Comparison of ENCODE assay signal across 19 mouse cellular contexts in genomic region chr6:107755158-107755557, GRCm38 (mm10).
"Had no signal": no experiment of that assay in that cellular context is flagged by ENCODE, and none has a peak within 500 bp of the region (broad histone marks: within the 10 kb centered on the region; RNA-seq: fewer than 3 reads in every experiment).

No protein-coding gene starts in this region.

- H3K9me3 ChIP-seq: limb, embryonic 10.5 days; limb, embryonic 13.5 days; liver, embryonic 12.5 days; liver, embryonic 15.5 days; lung, embryonic 15.5 days; midbrain, embryonic 10.5 days; midbrain, embryonic 13.5 days had no signal

- H3K4me1 ChIP-seq: limb, embryonic 10.5 days; limb, embryonic 13.5 days; liver, embryonic 12.5 days; liver, embryonic 15.5 days; lung, embryonic 15.5 days; megakaryocyte, embryonic 14.5 days; midbrain, embryonic 10.5 days; midbrain, embryonic 13.5 days had no signal

- H3K27me3 ChIP-seq: limb, embryonic 13.5 days; liver, embryonic 12.5 days; liver, embryonic 15.5 days; lung, embryonic 15.5 days; megakaryocyte, embryonic 14.5 days; midbrain, embryonic 13.5 days had no signal

- H3K27ac ChIP-seq: limb, embryonic 10.5 days; limb, embryonic 13.5 days; liver, embryonic 12.5 days; liver, embryonic 15.5 days; lung, embryonic 15.5 days; midbrain, embryonic 10.5 days; midbrain, embryonic 13.5 days; stomach, postnatal 0 days had no signal

- H3K4me2 ChIP-seq: limb, embryonic 13.5 days; liver, embryonic 12.5 days; liver, embryonic 15.5 days; lung, embryonic 15.5 days; midbrain, embryonic 13.5 days had no signal

- H3K9ac ChIP-seq: limb, embryonic 13.5 days; liver, embryonic 12.5 days; liver, embryonic 15.5 days; lung, embryonic 15.5 days; midbrain, embryonic 13.5 days had no signal

- DNase-seq: kidney, postnatal 14 days; kidney, postnatal 4 days; liver; lung, adult 18-20 months; lung, postnatal 10 days; lung, postnatal 36 days; thymus, adult 2 months; thymus, postnatal 14 days; thymus, postnatal 4 days had no signal

- H3K36me3 ChIP-seq: limb, embryonic 10.5 days; limb, embryonic 13.5 days; liver, embryonic 12.5 days; liver, embryonic 15.5 days; lung, embryonic 15.5 days; midbrain, embryonic 10.5 days; midbrain, embryonic 13.5 days had no signal

- H3K4me3 ChIP-seq: limb, embryonic 10.5 days; limb, embryonic 13.5 days; liver, embryonic 12.5 days; liver, embryonic 15.5 days; lung, embryonic 15.5 days; megakaryocyte, embryonic 14.5 days; midbrain, embryonic 10.5 days; midbrain, embryonic 13.5 days had no signal

- ATAC-seq: liver, embryonic 12.5 days; midbrain, embryonic 13.5 days; midbrain, embryonic 16.5 days had no signal
